Mouse (Mus musculus) adrenal gland, adult (tissue): ENCODE measurements around the gene Cspg5.

Experiments used
- DNase-seq, 2 experiments: peaks; one replicate each; pipeline ENCODE4 v3.0.0; 2022 to 2023; ENCODE audit warnings: low spot score in 1 of 2; ENCODE audit not compliant: inconsistent age in 2 of 2

The Cspg5 gene

DNA sequence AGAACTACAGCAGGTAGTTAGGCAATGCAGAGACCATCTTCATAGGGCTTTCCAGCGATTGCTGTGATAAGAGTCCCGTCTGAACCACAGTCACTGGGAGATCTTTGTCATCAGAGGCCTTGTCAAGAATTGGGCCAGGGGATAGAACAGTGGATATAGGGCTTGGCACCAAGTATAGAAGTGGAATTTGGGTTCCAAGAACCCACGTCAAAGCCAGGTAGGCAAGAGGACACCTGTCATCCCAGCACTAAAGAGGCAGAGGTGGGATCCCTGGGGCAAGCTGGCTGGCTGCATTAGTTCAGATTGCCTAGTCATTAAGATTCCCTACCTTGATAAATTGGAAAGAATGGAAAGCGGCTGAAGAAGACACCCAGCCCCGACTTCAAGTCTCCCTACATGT, 62.8 kb downstream of the Cspg5 start:
- DNase-seq, result no peak
